Mouse (Mus musculus): ENCODE data around the gene Zfp609. TPM values are rescaled to one million over a fixed set of nuclear protein-coding genes. Genes with fewer than 3 reads are reported as not detected.
"Not testable (repeated sequence)": the region's sequence is repeated elsewhere in the genome, so short reads cannot be mapped to it uniquely, and the experiment has no call there.

Gene Zfp609
- polyA plus RNA-seq, 1 experiment = 47.0 TPM

DNA sequence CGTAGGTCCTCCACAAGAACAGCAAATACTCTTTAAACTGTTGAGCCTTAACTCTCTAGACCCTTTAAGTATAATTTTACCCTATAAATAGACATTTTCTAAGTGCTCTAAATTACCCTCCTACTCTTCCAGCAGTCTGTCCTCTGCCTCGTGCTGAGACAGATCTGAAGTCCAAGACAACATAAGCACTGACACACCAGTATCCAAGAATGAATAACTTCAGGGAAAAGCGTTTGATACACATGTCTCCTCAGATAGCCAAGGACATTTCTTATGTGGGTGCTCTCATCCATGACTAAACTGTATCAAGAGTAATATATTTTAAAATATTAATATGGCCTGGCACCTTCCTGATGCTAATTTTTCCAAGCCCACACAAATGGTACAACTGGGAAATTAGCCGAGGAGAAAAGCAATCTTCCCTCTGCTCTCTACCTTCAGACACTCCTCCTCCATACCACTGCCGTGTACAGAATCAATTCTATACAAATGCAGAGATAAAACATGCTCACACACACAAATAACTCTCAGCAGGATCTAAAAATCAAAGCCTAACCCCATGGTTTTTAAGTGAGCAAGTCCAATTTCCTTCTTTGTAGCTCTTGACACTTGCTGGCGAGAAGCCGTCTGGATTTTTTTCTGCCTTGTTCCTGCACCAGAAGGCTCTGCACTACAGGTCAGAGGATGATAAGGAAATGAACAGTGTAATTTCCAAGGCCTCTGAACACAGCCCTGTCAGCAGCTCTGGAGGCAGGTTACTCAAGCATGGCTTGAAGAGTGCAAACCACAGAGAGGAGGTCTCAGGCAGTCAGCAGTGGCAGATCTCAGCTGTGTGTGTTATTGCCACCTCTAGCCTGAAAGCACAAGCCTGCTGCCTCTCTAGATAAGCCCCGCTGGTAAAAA, 40.2 kb downstream of the Zfp609 start:
- no peak overlapping the region for H3K27ac ChIP-seq (ENCODE audit: insufficient read depth, low read length)

DNA sequence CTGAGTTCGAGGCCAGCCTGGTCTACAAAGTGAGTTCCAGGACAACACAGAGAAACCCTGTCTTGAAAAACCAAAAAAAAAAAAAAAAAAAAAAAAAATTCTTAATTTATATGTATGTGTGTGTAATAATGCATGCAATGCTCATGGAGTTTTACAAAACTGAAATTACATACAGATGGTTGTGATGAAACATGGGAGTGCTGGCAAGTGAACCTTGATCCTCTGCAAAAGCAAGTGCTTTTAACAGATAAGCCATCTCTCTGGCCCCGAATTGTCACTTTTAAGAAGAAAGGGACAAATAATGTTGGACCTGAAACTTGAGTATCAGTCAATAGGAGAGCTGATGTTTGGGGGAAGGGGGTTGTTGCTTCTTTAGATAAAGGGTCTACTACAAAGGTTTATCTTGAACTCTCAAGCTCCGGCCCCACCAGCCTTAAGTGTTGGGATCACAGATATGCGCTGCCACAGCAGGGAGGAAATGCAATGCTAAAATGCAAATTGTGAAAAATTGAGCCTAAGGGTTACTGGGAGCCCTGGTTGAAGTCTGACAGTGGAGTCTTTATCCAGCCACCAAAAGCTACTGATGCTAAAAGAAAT, 41.5 kb downstream of the Zfp609 start:
- Histone ChIP-seq H3K36me3 (ENCODE audit: control insufficient read depth, insufficient read depth, low read length, poor library complexity, severe bottlenecking) (peaks cover 3% of the 10 kb centered on the region; the same call in 1 of the 2 replicates), H3K4me1 (ENCODE audit: control insufficient read depth, insufficient read depth, low read length) (no peaks in the 10 kb centered on the region), H3K9me3 (replicated peaks; ENCODE audit: control insufficient read depth, insufficient read depth, low read length, poor library complexity, severe bottlenecking) (no peaks in the 10 kb centered on the region), H3K4me3 (ENCODE audit: low read depth, low read length) (no peak overlapping the region), H3K9ac (ENCODE audit: low read depth, poor library complexity, severe bottlenecking) (no peak overlapping the region), H3K27me3 (ENCODE audit: control insufficient read depth, insufficient read depth, low read length, poor library complexity, severe bottlenecking) (no peaks in the 10 kb centered on the region), H3K27ac (ENCODE audit: insufficient read depth, low read length) (no peak overlapping the region)
- TF ChIP-seq POLR2A (IDR thresholded peaks at IDR 0.05; ENCODE audit: insufficient read depth, low read length) = no peak
- TF ChIP-seq CTCF (IDR thresholded peaks at IDR 0.05; ENCODE audit: low read depth, low read length) = no peak
- no peak for TF ChIP-seq EP300 (IDR thresholded peaks at IDR 0.05; ENCODE audit: insufficient read depth, low read depth, low read length)

More for the DNA sequence above, 40.2 kb downstream of the Zfp609 start:
- Histone ChIP-seq H3K9ac (ENCODE audit: low read depth, poor library complexity, severe bottlenecking) (no peak overlapping the region), H3K4me1 (ENCODE audit: control insufficient read depth, insufficient read depth, low read length) (no peaks in the 10 kb centered on the region), H3K4me3 (ENCODE audit: low read depth, low read length) (no peak overlapping the region), H3K9me3 (replicated peaks; ENCODE audit: control insufficient read depth, insufficient read depth, low read length, poor library complexity, severe bottlenecking) (no peaks in the 10 kb centered on the region), H3K36me3 (ENCODE audit: control insufficient read depth, insufficient read depth, low read length, poor library complexity, severe bottlenecking) (peaks cover 3% of the 10 kb centered on the region; the same call in 1 of the 2 replicates), H3K27me3 (ENCODE audit: control insufficient read depth, insufficient read depth, low read length, poor library complexity, severe bottlenecking) (no peaks in the 10 kb centered on the region)
- TF ChIP-seq EP300 (IDR thresholded peaks at IDR 0.05; ENCODE audit: insufficient read depth, low read depth, low read length) = no peak
- no peak for TF ChIP-seq CTCF (IDR thresholded peaks at IDR 0.05; ENCODE audit: low read depth, low read length)
- TF ChIP-seq POLR2A (IDR thresholded peaks at IDR 0.05; ENCODE audit: insufficient read depth, low read length) = no peak

DNA sequence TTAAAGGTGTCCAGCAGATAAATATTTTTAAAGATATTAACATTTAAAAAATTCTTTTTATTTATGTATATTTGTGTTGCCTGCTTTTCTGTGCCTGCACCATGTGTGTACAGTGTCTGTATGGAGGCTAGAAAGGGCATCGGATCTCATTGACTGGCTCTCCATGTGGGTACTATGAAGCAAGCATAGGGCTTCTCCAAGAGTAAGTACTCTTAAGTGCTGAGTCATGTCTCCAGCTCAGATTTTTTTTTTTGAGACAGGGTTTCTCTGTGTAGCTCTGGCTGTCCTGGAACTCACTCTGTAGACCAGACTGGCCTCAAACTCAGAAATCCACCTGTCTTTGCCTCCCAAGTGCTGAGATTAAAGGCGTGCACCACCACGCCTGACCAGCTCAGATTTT, 47.7 kb downstream of the Zfp609 start:
- not testable (repeated sequence) for H3K4me3 ChIP-seq (ENCODE audit: low read depth, low read length); H3K4me1 ChIP-seq (ENCODE audit: control insufficient read depth, insufficient read depth, low read length); H3K9me3 ChIP-seq (replicated peaks; ENCODE audit: control insufficient read depth, insufficient read depth, low read length, poor library complexity, severe bottlenecking); H3K36me3 ChIP-seq (ENCODE audit: control insufficient read depth, insufficient read depth, low read length, poor library complexity, severe bottlenecking); H3K27me3 ChIP-seq (ENCODE audit: control insufficient read depth, insufficient read depth, low read length, poor library complexity, severe bottlenecking)
- Histone ChIP-seq H3K9ac (ENCODE audit: low read depth, poor library complexity, severe bottlenecking) (peak overlapping the region; percentile 28), H3K27ac (ENCODE audit: insufficient read depth, low read length) (peak overlapping the region; percentile 77)

DNA sequence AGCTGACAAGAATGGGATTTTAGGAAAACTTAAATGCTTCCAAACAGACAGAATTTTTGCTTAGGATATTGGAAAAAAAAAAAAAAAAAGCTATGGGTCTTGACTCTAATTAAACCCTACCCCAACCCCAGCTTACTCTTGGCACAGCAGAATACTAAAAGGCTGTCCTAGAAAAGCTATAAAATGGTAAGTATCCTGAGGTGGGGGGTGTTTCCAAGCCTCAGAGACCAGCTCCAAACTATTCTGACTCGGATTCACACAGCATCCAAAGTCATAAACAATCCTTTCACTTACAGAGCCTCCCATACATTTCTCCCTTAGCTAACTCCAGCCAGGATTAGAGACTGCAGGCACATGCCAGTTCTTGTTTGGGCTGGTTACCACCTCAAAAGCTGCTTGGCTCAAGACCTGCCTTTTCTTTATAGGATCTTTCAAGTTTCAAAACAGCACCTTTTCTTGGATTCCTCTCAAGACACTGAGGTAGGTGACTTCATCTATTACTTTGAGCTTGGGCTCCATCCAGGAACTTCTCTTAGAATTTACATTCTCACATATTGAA, 50.4 kb downstream of the Zfp609 start:
- TF ChIP-seq EP300 (IDR thresholded peaks at IDR 0.05; ENCODE audit: insufficient read depth, low read depth, low read length) (no peak), CTCF (IDR thresholded peaks at IDR 0.05; ENCODE audit: low read depth, low read length) (no peak), POLR2A (IDR thresholded peaks at IDR 0.05; ENCODE audit: insufficient read depth, low read length) (no peak)
- Histone ChIP-seq H3K4me1 (ENCODE audit: control insufficient read depth, insufficient read depth, low read length) (no peaks in the 10 kb centered on the region), H3K9ac (ENCODE audit: low read depth, poor library complexity, severe bottlenecking) (peak overlapping the region; percentile 27; the same call in 1 of the 2 replicates), H3K36me3 (ENCODE audit: control insufficient read depth, insufficient read depth, low read length, poor library complexity, severe bottlenecking) (no peaks in the 10 kb centered on the region), H3K27ac (ENCODE audit: insufficient read depth, low read length) (peak overlapping the region; percentile 88), H3K9me3 (replicated peaks; ENCODE audit: control insufficient read depth, insufficient read depth, low read length, poor library complexity, severe bottlenecking) (no peaks in the 10 kb centered on the region), H3K27me3 (ENCODE audit: control insufficient read depth, insufficient read depth, low read length, poor library complexity, severe bottlenecking) (no peaks in the 10 kb centered on the region), H3K4me3 (ENCODE audit: low read depth, low read length) (no peak overlapping the region)

DNA sequence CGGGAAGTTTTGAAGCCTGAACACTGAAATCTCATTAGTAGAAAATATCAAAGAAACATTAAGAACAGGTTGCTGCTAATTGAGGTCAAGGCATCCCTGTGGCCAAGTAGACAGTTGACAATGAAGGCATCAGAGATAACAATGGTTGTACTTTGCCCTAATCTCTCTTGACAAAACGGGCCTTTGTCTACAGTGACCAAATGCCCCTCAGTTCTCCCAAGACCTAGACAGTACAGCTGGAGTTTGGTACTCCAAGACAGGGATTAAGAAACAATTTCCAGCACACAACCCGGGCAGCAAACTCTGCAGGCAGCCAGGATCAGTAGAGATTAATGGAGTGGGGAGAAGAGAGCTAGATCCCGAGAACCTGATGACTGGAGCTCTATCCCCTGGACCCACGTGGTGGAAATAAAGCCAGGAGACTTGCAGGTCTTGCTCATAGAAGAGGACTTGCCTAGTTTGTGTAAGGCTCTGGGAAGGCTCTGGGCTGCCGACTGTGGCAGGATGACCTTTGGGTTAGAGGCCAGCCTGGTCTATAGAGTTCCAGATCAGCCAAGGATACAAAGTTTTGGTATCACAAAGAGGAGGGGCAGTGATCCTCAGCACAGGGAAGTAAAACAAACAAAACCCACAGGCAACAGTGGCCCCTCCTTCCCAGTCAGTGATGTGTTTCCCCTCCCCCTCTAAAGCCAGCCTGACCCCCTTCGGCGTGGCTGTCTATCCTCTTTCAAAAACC, 51.1 kb downstream of the Zfp609 start:
- H3K36me3 ChIP-seq (ENCODE audit: control insufficient read depth, insufficient read depth, low read length, poor library complexity, severe bottlenecking) = no peaks in the 10 kb centered on the region
- TF ChIP-seq CTCF (IDR thresholded peaks at IDR 0.05; ENCODE audit: low read depth, low read length) = no peak
- no peak for TF ChIP-seq EP300 (IDR thresholded peaks at IDR 0.05; ENCODE audit: insufficient read depth, low read depth, low read length)
- no peak for TF ChIP-seq POLR2A (IDR thresholded peaks at IDR 0.05; ENCODE audit: insufficient read depth, low read length)
- peak overlapping the region; percentile 29; the same call in 1 of the 2 replicates for H3K27ac ChIP-seq (ENCODE audit: insufficient read depth, low read length)
- H3K9ac ChIP-seq (ENCODE audit: low read depth, poor library complexity, severe bottlenecking) = no peak overlapping the region
- H3K4me3 ChIP-seq (ENCODE audit: low read depth, low read length) = no peak overlapping the region
- no peaks in the 10 kb centered on the region for H3K9me3 ChIP-seq (replicated peaks; ENCODE audit: control insufficient read depth, insufficient read depth, low read length, poor library complexity, severe bottlenecking)
- no peaks in the 10 kb centered on the region for H3K27me3 ChIP-seq (ENCODE audit: control insufficient read depth, insufficient read depth, low read length, poor library complexity, severe bottlenecking)
- peaks cover 2% of the 10 kb centered on the region for H3K4me1 ChIP-seq (ENCODE audit: control insufficient read depth, insufficient read depth, low read length)

All from ES-Bruce4 (cell line).